Mouse (Mus musculus) cortical plate, adult 2 months (tissue): ENCODE data around the gene Fbxl19. TPM values are rescaled to one million over a fixed set of nuclear protein-coding genes. Genes with fewer than 3 reads are reported as not detected.
A peak's percentile ranks its signal among the peaks of the same experiment; 100 is the strongest.
"Not testable (repeated sequence)": the region's sequence is repeated elsewhere in the genome, so short reads cannot be mapped to it uniquely, and the experiment has no call there.

Source experiments
- H3K27ac ChIP-seq: fragments of 200-500 bp; 2 replicates; pipeline ENCODE4 v1.5.1; 2012; ENCODE audit warnings: low read length, control low read depth, inconsistent platforms; ENCODE audit not compliant: insufficient read depth
- H3K4me1 ChIP-seq: fragments of 200-500 bp; 2 replicates; pipeline ENCODE4 v1.6.1; 2011; ENCODE audit warnings: low read length; ENCODE audit not compliant: control insufficient read depth, insufficient read depth
- H3K4me3 ChIP-seq: fragments of 200-500 bp; 2 replicates; pipeline ENCODE4 v1.5.1; 2011; ENCODE audit warnings: mild to moderate bottlenecking, low read length, control low read depth; ENCODE audit not compliant: insufficient read depth
- CTCF ChIP-seq: fragments of 200-500 bp; IDR thresholded peaks from 2 replicates; pipeline ENCODE4 v1.5.1; 2011; ENCODE audit warnings: mild to moderate bottlenecking, control low read depth, low read length; ENCODE audit not compliant: insufficient read depth; ENCODE audit errors: extremely low read depth
- POLR2A ChIP-seq: fragments of 200-500 bp; IDR thresholded peaks from 2 replicates; pipeline ENCODE4 v1.6.1; 2011; ENCODE audit warnings: mild to moderate bottlenecking, low read length, control low read depth; ENCODE audit not compliant: insufficient read depth; ENCODE audit errors: extremely low read depth
- polyA plus RNA-seq: library from polyadenylated mRNA; depleted of rRNA; stranded (reverse); fragments of >200 nt; gene quantifications from 2 replicates; pipeline ENCODE4 v1.2.3, GENCODE M21; 2012

The Fbxl19 gene
- polyA plus RNA-seq, 1 experiment = 59.2 TPM

DNA sequence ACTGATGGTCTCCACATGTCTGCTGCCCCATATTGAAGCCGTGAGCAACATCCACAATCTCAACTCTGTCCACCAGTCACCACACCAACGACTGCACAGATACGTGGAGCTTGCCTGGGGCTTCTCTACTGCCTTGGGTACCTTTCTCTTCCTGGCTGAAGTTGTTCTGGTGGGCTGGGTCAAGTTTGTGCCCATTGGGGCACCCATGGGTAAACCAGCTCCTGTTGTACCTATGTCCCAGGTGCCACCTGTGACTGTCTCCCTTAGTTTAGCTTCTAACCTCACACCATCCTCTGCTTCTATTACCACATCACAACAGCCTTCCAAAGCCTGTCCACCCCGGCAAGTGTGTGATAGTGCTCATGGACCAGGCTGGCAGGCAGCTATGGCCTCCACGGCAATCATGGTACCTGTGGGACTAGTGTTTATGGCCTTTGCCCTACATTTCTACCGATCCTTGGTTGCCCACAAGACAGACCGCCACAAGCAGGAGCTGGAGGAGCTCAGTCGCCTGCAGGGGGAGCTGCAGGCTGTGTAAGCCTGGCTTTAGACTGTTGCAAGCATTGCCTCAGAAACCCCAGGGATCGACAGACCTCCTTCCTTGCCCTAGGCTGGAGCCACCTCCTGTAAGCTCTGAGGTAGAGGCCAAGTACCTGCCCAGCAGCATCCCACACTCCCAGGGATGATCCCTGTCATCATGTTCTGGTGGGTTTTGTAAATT is 29.5 kb downstream of the Fbxl19 start:
- peaks cover 3% of the 10 kb centered on the region; the same call in 1 of the 2 replicates for H3K4me1 ChIP-seq
- no peak overlapping the region for H3K4me3 ChIP-seq
- H3K27ac ChIP-seq = no peak overlapping the region
- peak; percentile 65 for TF ChIP-seq CTCF
- TF ChIP-seq POLR2A = no peak

DNA sequence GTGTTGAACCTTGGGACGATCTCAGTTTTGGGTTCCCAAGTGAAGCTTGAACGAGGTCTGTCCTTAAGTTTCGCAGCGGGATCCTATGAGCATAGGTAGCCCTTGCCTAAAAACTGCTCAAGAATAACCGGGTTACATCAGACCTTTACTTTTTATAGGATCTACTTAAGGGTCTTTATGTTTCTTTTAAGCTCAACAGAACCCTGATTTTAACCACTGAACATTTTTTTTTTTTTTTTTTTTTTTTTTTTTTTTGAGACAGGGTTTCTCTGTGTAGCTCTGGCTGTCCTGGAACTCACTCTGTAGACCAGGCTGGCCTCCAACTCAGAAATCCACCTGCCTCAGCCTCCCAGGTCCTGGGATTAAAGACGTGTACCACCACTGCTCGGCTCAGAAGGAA is 31.5 kb downstream of the Fbxl19 start:
- H3K4me3 ChIP-seq = peak overlapping the region; percentile 91
- not testable (repeated sequence) for H3K4me1 ChIP-seq
- peak overlapping the region; percentile 99; the same call in 1 of the 2 replicates for H3K27ac ChIP-seq

DNA sequence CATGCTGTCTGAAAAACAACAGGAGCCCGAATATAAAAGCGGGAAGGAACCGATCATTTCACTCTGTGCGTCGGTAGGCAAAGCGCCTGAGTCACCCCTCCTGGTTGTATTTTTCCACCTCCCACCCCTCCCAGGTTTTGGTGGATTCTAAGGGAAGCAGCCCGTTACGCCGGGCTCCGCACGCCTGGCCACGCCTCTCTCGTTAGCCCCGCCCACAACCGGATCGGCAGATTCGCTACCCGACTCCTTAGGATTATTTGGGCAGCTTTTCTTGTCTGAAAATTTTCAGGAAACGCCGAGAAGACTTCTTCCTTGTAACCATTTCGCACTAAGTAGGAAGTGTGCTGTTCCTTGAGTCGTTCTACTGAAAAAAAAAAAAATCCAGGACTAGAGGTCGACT is 32.1 kb downstream of the Fbxl19 start, which contains the start of gene Setd1a:
Gene Setd1a, plus strand, starts transcription at position 245 of the 400 bp plus-strand sequence.
- TF ChIP-seq POLR2A (peak; percentile 74), CTCF (no peak)
- Histone ChIP-seq H3K4me3 (peak within 1 kb of the TSS; percentile 91), H3K27ac (peak within 1 kb of the TSS; percentile 100), H3K4me1 (peaks cover 3% of the 10 kb centered on the region; the same call in 1 of the 2 replicates)

DNA sequence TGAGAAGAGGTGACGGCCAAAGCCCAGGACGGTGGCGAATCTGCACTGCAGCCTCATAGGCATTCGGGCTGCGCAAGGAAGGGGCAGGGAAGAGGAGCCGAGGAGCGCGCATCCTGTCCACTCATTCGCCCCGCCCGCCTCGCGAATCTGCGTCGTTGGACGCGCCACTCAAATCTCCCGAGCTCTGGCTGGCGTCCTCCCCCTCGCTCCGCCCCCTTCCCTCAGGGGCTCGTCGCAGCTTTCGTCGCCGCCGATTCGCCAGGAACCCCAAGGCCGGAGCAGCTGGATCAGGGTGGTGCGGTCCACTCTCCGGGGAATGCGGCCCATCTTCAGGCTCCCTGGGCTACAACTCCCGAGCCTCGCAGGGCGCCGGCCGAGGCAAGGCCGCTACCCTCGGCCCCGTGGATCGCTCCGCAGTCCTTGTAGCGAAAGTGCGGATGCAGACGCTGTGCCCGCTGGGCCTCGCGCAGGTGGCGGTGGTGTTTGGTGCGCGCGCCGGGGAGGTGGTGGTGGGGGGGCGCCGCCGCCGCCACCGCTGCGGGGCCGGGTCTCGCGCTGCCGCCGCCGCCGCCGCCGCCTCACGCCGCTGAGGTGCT is 32.6 kb downstream of the Fbxl19 start:
- TF ChIP-seq CTCF (no peak), POLR2A (peak; percentile 63; the same call in 1 of the 2 replicates)
- peaks cover 3% of the 10 kb centered on the region; the same call in 1 of the 2 replicates for H3K4me1 ChIP-seq
- peak overlapping the region; percentile 91 for H3K4me3 ChIP-seq
- H3K27ac ChIP-seq = peak overlapping the region; percentile 100

DNA sequence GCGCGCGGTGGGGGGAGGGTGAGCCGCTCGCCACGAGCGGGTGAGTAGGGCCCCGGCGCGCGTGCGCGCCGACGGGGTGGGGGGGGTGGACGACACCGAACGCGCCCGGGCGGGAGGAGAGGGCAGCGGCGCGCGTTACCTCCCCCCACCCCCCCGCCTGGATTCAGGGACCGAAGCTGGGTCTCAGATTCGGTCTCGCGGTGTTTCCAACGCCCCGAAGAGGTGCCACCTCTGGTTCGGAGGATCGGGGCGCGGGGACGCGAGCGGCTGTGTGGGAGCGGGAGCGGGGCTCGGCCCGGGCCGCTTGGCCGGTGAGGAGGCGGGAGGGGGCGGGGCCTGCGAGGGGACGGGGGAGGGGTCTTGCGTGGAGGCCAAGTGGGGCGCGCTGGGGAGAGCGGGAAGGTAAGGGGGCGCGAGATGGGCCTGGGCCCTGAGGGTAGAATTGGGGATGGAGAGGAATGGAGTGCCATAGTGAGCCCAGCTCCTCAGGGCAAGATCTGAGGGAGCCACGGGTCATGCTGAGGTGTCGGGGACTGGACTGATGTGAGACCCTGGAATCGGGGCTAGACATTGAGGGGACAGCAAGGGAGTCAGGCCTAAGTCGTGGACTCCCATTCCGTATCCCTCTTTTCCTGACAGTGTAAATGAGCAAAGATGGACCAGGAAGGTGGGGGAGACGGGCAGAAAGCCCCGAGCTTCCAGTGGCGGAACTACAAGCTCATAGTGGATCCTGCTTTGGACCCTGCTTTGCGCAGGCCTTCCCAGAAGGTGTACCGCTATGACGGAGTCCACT is 33.3 kb downstream of the Fbxl19 start:
- Histone ChIP-seq H3K4me3 (peak overlapping the region; percentile 91), H3K4me1 (peaks cover 3% of the 10 kb centered on the region; the same call in 1 of the 2 replicates)

DNA sequence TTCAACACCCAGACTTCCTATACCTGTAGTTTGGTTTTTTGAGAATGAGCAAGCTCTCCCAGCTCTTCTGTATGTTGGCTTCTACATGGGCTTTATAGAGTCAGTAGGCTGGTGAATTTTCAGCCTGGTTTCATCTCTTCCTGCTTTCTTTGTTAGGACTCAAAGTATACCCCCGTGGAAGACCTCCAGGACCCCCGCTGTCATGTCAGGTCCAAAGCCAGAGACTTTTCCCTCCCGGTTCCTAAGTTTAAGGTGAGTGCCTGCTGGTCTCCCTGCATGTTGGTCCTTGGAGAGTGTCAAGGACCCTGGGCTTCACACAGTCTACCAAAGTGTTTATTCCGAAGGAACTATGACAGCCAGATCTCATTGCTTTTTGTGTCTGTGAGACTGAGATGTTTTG is 34.0 kb downstream of the Fbxl19 start:
- TF ChIP-seq CTCF = no peak
- no peak for TF ChIP-seq POLR2A
- Histone ChIP-seq H3K4me3 (peak overlapping the region; percentile 91), H3K27ac (no peak overlapping the region), H3K4me1 (peaks cover 3% of the 10 kb centered on the region; the same call in 1 of the 2 replicates)

More for the DNA sequence above, 33.3 kb downstream of the Fbxl19 start:
- H3K27ac ChIP-seq = no peak overlapping the region
- TF ChIP-seq POLR2A (no peak), CTCF (no peak)

DNA sequence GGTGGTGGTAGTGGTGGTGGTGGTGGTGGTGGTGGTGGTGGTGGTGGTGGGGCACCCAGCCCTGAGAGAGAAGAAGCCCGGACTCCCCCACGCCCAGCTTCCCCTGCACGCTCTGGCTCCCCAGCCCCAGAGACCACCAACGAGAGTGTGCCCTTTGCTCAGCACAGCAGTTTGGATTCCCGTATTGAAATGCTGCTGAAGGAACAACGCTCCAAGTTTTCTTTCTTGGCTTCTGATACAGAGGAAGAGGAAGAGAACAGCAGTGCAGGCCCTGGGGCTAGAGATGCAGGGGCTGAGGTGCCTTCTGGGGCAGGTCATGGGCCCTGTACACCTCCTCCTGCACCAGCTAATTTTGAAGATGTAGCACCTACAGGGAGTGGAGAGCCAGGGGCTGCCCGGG is 41.0 kb downstream of the Fbxl19 start, which contains the start of gene Gm49388:
Gene Gm49388, plus strand, starts transcription at position 301 of the 400 bp plus-strand sequence.
- Histone ChIP-seq H3K27ac (no peak within 1 kb of the TSS), H3K4me3 (no peak within 1 kb of the TSS), H3K4me1 (no peaks in the 10 kb centered on the region)
- no peak for TF ChIP-seq POLR2A
- TF ChIP-seq CTCF = no peak

DNA sequence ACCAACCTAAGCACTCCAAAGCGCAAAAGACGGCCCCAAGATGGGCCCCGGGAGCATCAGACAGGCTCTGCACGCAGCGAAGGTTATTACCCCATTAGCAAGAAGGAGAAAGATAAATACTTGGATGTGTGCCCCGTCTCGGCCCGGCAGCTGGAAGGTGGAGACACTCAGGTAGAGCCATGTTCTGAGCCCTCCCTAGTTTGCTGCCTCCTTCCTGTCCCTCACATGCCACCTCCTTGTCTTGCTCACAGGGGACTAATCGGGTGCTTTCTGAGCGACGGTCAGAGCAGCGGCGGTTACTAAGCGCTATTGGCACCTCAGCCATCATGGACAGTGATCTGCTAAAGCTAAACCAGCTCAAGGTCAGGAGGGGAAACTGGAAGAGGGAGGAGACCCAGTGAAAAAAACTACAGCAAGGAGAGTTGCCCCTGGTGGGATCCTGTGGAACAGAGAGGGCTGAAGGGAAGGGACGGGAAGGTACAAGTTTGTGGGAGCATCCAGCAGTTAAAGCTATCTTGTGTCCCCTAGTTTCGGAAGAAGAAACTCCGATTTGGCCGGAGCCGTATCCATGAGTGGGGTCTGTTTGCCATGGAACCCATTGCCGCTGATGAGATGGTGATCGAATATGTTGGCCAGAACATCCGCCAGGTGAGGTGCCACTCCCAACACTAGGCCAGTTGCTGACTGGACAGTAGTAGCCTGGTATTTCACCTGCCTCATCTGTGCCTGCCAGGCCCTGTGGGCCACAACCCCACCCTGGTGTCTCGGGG is 52.9 kb downstream of the Fbxl19 start:
- no peak overlapping the region for H3K27ac ChIP-seq

DNA sequence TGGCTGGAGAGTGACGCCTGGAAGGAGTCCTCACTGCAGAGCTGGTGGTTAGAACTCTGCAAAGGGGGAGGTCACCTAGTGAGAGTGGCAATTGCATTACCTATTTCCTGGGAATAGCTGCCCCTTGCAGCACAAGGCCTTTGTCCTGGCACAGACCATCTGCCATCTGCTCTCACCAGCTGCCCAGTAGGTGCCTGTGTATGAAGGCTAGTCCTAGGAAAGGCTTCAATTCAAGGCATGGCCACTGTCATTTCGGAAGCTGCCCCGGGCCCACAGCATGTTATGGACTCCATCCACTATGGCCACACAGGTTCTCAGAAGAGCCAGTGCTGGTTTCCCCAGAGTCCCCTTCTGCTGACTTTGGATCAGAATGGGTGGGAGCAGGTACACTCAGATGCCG is 54.2 kb downstream of the Fbxl19 start:
- H3K4me1 ChIP-seq = no peaks in the 10 kb centered on the region
- TF ChIP-seq CTCF (no peak), POLR2A (no peak)
- H3K4me3 ChIP-seq = no peak overlapping the region
- no peak overlapping the region for H3K27ac ChIP-seq

More for the DNA sequence above, 52.9 kb downstream of the Fbxl19 start:
- TF ChIP-seq CTCF (no peak), POLR2A (no peak)
- Histone ChIP-seq H3K4me3 (no peak overlapping the region), H3K4me1 (no peaks in the 10 kb centered on the region)
